Comparison of ENCODE assay signal across 17 mouse cellular contexts in genomic region chr2:161545406-161545805, GRCm38 (mm10).
"Had no signal": no experiment of that assay in that cellular context is flagged by ENCODE, and none has a peak within 500 bp of the region (broad histone marks: within the 10 kb centered on the region; RNA-seq: fewer than 3 reads in every experiment).

No protein-coding gene starts in this region.

- DNase-seq: liver, embryonic 13.5 days; liver, postnatal 0 days; lung, embryonic 14.5 days; lung, postnatal 10 days; right cerebral cortex, postnatal 25 days; right cerebral cortex, postnatal 4 days; spleen, adult 18-20 months; thymus, adult 18-20 months; thymus, postnatal 14 days; thymus, postnatal 36 days had no signal

- H3K9me3 ChIP-seq: liver, embryonic 13.5 days; liver, embryonic 15.5 days; midbrain, embryonic 13.5 days; midbrain, embryonic 15.5 days; neural tube, embryonic 12.5 days had no signal

- H3K27me3 ChIP-seq: liver, embryonic 13.5 days; liver, embryonic 15.5 days; megakaryocyte, embryonic 14.5 days; midbrain, embryonic 13.5 days; midbrain, embryonic 15.5 days; neural tube, embryonic 12.5 days had no signal

- H3K9ac ChIP-seq: liver, embryonic 13.5 days; liver, embryonic 15.5 days; liver, postnatal 0 days; lung, embryonic 14.5 days; midbrain, embryonic 13.5 days; midbrain, embryonic 15.5 days; neural tube, embryonic 12.5 days had no signal

- H3K36me3 ChIP-seq: liver, embryonic 13.5 days; liver, embryonic 15.5 days; midbrain, embryonic 13.5 days; midbrain, embryonic 15.5 days; neural tube, embryonic 12.5 days had no signal

- H3K4me2 ChIP-seq: liver, embryonic 13.5 days; liver, embryonic 15.5 days; lung, embryonic 14.5 days; midbrain, embryonic 11.5 days; midbrain, embryonic 13.5 days; midbrain, embryonic 15.5 days; neural tube, embryonic 12.5 days had no signal

- H3K4me3 ChIP-seq: liver, embryonic 13.5 days; liver, embryonic 15.5 days; megakaryocyte, embryonic 14.5 days; midbrain, embryonic 13.5 days; midbrain, embryonic 15.5 days; neural tube, embryonic 12.5 days had no signal

- H3K4me1 ChIP-seq: liver, embryonic 13.5 days; liver, embryonic 15.5 days; megakaryocyte, embryonic 14.5 days; neural tube, embryonic 12.5 days had no signal

- ATAC-seq: liver, postnatal 0 days; midbrain, embryonic 13.5 days; midbrain, embryonic 15.5 days had no signal

- H3K27ac ChIP-seq: liver, embryonic 13.5 days; liver, embryonic 15.5 days; macrophage; midbrain, embryonic 13.5 days; midbrain, embryonic 15.5 days; neural tube, embryonic 12.5 days had no signal
